Mouse (Mus musculus): ENCODE results near the gene Wdr91. TPM values are rescaled to one million over a fixed set of nuclear protein-coding genes. Genes with fewer than 3 reads are reported as not detected.

Gene Wdr91
- polyA plus RNA-seq (2021; fragmentation: Nextera tagmentation), result 12.1 and 16.9 TPM in 2 replicates
- long read RNA-seq, experiment 1, transcript Wdr91-201 (15 exons, 2,682 nt), result major isoform, 66 of 124 reads
- long read RNA-seq, experiment 1, partial matches to known transcripts, result 17 of 124 reads
- long read RNA-seq, experiment 1, other reads (novel, unspliced or antisense), result 41 of 124 reads
- long read RNA-seq, experiment 2, transcript Wdr91-201 (15 exons, 2,682 nt), result major isoform, 14 of 28 reads
- long read RNA-seq, experiment 2, partial matches to known transcripts, result 6 of 28 reads
- long read RNA-seq, experiment 2, other reads (novel, unspliced or antisense), result 8 of 28 reads

DNA sequence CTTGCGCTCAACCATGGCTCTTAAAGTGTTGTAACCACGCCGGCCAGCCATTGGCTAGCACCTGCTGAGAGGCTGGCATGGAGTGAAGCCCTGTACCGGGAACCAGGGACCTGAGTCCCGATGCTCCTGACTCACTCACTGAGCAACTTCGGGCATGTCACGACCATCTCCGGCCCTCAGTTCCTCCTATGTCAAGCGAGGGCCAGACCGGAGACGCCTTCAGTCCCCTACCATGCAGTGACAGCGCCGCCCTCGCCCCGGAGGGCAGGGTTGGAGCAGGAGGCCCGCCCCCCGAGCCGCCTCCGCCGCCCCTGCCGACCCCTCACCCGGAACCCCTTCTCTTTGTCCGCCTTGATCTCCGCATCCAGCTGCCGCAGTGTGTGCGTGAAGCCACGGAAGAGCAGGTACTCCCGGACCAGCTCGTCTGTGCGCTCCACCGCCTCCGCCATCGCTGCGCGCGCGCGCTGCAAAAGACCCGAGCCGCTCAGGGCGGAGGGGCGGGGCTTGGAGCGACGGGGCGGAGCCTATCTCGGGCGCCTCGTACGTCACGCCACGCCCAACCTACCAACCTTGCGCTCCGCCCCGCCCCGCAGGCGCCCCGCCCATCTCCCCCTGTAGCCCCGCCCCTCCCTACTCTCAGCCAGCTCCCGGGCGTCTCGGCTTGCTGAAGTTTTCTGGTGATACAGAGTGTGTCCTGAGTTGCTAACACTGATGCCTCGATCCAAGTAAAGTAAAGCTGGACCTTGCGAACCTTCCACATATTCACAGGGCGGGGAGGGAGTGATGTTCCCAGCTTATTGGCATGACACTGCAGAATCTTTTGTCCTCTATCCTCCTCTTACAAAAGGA lies at the start of gene Wdr91:
TSS of gene Wdr91 (minus strand) at position 506 of the 849 bp plus-strand sequence.

DNA sequence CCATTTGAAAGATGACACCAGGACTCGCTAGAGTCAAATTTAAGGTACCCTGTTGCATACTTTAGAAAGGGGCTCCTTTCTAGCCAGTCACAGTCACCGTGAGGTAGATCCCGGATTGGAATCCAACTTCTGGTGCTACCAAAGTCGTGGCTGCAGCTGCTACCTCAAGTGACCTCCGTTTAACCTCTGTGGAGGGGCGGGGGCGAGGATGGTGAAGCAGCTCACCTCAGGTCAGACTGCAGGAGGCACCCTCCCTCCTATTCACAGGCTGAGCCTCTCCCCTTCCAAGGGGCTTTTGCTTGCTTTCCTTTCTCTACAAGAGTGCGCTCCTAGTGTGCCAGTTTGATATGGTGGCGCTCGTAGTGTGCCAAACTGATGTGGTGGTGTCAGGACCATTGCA lies 9.3 kb upstream of the Wdr91 start, which contains the start of gene Stra8:
TSS of gene Stra8 (plus strand) at position 208 of the 400 bp plus-strand sequence.

DNA sequence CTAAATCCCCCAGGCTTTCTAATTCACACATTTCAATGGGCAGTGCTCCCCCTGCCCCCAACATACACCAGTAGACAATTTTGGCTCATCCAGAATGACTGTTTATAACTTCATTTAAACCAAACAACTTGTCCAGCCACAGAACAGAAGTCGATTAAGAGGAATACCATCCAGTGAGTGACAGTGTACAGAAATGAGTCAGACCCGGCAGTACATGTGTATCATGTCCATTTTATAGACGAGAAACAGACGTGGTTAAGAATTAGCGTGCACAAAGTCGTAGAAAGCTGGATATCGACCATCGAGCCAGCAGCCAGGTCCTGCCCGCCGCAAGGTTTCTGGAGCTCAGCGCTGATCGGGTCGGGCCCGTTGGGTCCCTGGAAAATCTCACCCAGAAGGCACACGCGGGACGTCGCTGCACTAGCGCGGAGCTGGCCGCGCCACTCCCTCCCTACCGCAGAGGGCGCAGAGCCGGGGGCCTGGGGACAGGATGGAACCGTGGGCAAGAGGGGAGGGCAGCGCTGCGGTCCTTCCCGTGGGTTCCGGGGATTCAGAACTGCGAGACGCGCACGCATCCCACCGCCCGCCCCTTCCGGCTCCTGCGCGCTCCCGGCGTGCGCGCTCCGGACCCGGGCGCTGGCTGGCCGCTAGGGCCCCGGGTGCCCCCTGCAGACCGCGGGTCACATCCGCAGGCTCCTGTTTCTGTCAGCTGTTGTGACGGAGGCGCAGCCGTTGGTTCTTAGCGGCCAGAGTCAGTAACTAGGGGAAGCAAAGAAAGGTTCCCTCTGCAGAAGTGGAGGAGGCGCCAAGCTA lies 33.0 kb downstream of the Wdr91 start, which contains the start of gene Cyren:
TSS of gene Cyren (minus strand) at position 552 of the 813 bp plus-strand sequence.

DNA sequence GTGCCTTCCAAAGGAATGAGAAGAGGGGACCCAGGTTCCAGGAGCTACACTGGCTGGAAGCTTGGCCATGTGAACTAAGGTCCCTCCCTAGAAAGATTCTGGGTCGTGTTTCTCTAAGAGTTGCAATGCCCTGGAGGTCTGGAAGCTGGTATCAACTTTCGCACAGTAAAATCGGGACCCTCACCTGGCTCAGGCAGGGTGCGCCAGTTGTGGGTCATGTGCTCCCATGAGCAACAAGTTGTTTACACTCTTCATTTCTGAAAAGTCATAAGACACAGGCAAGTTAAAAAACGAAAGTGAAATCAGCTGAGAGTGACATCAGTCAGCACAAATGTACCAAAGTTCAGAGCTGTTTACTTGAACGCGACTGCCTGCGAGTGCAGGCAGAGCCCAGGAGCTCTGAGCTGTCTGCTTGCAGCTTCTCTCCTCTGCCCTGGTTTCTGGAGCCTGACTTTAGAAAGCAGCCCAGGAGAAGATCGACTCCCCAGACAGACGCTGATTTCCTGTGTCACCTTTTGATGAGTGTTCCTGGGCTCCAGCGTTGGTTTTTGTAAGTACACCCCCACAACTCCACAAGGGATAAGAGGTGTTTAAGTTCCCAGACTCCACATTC lies 47.8 kb downstream of the Wdr91 start, which contains the start of gene Tmem140:
TSS of gene Tmem140 (plus strand) at position 356 of the 613 bp plus-strand sequence.

Other genes with a start within 250 kb of the Wdr91 start
- 19.4 and 25.0 TPM in 2 replicates for gene Agbl3, start 130.4 kb downstream of the Wdr91 start, polyA plus RNA-seq (2021; fragmentation: Nextera tagmentation)
- 1.6 and 2.1 TPM in 2 replicates for gene Tmem140, start 47.7 kb downstream of the Wdr91 start, polyA plus RNA-seq (2021; fragmentation: Nextera tagmentation)
- gene Cyren, start 32.8 kb downstream of the Wdr91 start, polyA plus RNA-seq (2021; fragmentation: Nextera tagmentation), result 2.5 and 2.7 TPM in 2 replicates
- not detected in 2 replicates for gene Stra8, start 9.3 kb upstream of the Wdr91 start, polyA plus RNA-seq (2021; fragmentation: Nextera tagmentation)
- gene Slc23a4, start 77.5 kb upstream of the Wdr91 start, polyA plus RNA-seq (2021; fragmentation: Nextera tagmentation), result 0.10 and 0.23 TPM in 2 replicates
- 20.3 and 20.7 TPM in 2 replicates for gene Cnot4, start 222.8 kb upstream of the Wdr91 start, polyA plus RNA-seq (2021; fragmentation: Nextera tagmentation)

Measured in left cerebral cortex, adult 6 months (tissue).